ENCODE assay signal across 11 mouse cellular contexts in genomic region chr9:63141641-63142334, GRCm38 (mm10). TPM values are rescaled to one million over a fixed set of nuclear protein-coding genes. Genes with fewer than 3 reads are reported as not detected.
A peak's percentile ranks its signal among the peaks of the same experiment; 100 is the strongest.
DNase-seq lines count a peak whose midpoint lies in the region; ATAC-seq and TF ChIP-seq lines count a peak whose summit lies in the region.
"Had no signal": no experiment of that assay in that cellular context is flagged by ENCODE, and none has a peak within 500 bp of the region (broad histone marks: within the 10 kb centered on the region; RNA-seq: fewer than 3 reads in every experiment).

No protein-coding gene starts in this region.

- DNase-seq in heart, adult 9 months (ENCODE audit: low spot score in 2 of 2), result no peak
- peak; percentile 74 for DNase-seq in thymus, postnatal 4 days
- DNase-seq in thymus, adult 2 months, result no peak
- DNase-seq in limb, embryonic 10.5 days (ENCODE audit: low spot score), result peak; percentile 37
- no peak for DNase-seq in frontal cortex, adult 2 months (ENCODE audit: extremely low spot score in 1 of 2, low spot score in 1 of 2)
- DNase-seq in spleen, postnatal 10 days (ENCODE audit: low spot score in 2 of 2), result no peak
- no peak for DNase-seq in urinary bladder, postnatal 4 days (ENCODE audit: low spot score in 2 of 2)

- TF ChIP-seq POLR2A in thymus, adult 2 months (IDR thresholded peaks at IDR 0.05; ENCODE audit: control insufficient read depth, extremely low read depth, insufficient read depth, low read length, poor library complexity), result no peak

- H3K4me2 ChIP-seq in heart, embryonic 12.5 days, result peak overlapping the region; percentile 42

- peaks cover 98% of the 10 kb centered on the region for H3K27me3 ChIP-seq in heart, embryonic 12.5 days (replicated peaks)
- peaks cover 65% of the 10 kb centered on the region for H3K27me3 ChIP-seq in thymus, adult 2 months (ENCODE audit: control insufficient read depth, insufficient read depth, low read length)
- H3K27me3 ChIP-seq in limb, embryonic 10.5 days (ENCODE audit: low read depth, poor library complexity, severe bottlenecking), result peaks cover 100% of the 10 kb centered on the region
- H3K27me3 ChIP-seq: CH12.LX had no signal

- no peak overlapping the region for H3K9ac ChIP-seq in heart, embryonic 12.5 days

- peak overlapping the region; percentile 28 for H3K4me3 ChIP-seq in heart, embryonic 12.5 days
- no peak overlapping the region for H3K4me3 ChIP-seq in thymus, adult 2 months (ENCODE audit: control insufficient read depth, insufficient read depth, low read length)
- peak overlapping the region; percentile 42 for H3K4me3 ChIP-seq in limb, embryonic 10.5 days
- H3K4me3 ChIP-seq: heart, adult 2 months had no signal

- TF ChIP-seq CTCF in thymus, adult 2 months (IDR thresholded peaks at IDR 0.05; ENCODE audit: borderline replicate concordance, control insufficient read depth, extremely low read depth, insufficient read depth, low read length, poor library complexity), result no peak

- no peak for ATAC-seq in heart, embryonic 12.5 days (ENCODE audit: insufficient number of reproducible peaks, low FRiP score)

- no peaks in the 10 kb centered on the region for H3K36me3 ChIP-seq in heart, embryonic 12.5 days
- no peaks in the 10 kb centered on the region for H3K36me3 ChIP-seq in thymus, adult 2 months (ENCODE audit: control insufficient read depth, insufficient read depth, low read length)
- H3K36me3 ChIP-seq in limb, embryonic 10.5 days, result no peaks in the 10 kb centered on the region

- H3K27ac ChIP-seq in heart, embryonic 12.5 days (ENCODE audit: poor library complexity, severe bottlenecking), result no peak overlapping the region
- H3K27ac ChIP-seq in thymus, adult 2 months (ENCODE audit: control insufficient read depth, insufficient read depth, low read length), result no peak overlapping the region
- H3K27ac ChIP-seq in limb, embryonic 10.5 days, result no peak overlapping the region
- H3K27ac ChIP-seq: heart, adult 2 months; macrophage had no signal

- 2% methylated on average over 24 of the region's 24 CpGs for WGBS in heart, embryonic 12.5 days
- 5% methylated on average over 24 of the region's 24 CpGs for WGBS in thymus, adult 2 months
- 1% methylated on average over 24 of the region's 24 CpGs for WGBS in limb, embryonic 10.5 days

- H3K4me1 ChIP-seq in heart, embryonic 12.5 days (replicated peaks), result peaks cover 65% of the 10 kb centered on the region
- peaks cover 18% of the 10 kb centered on the region; the same call in 1 of the 2 replicates for H3K4me1 ChIP-seq in thymus, adult 2 months (replicated peaks; ENCODE audit: control insufficient read depth, insufficient read depth, low read length)
- H3K4me1 ChIP-seq in limb, embryonic 10.5 days, result peaks cover 86% of the 10 kb centered on the region

- no peaks in the 10 kb centered on the region for H3K9me3 ChIP-seq in heart, embryonic 12.5 days (replicated peaks)
- H3K9me3 ChIP-seq in limb, embryonic 10.5 days (replicated peaks), result no peaks in the 10 kb centered on the region

RNA-seq across cellular contexts. Expression of gene Skor1, which starts 7.0 kb away (rescaled TPM):
- not detected in 2 replicates for polyA plus RNA-seq in heart, embryonic 12.5 days (2016; fragmentation: Nextera tagmentation; extraction: Ambion mirVana)
- polyA plus RNA-seq in thymus, adult 2 months (2012; rRNA removed), result 0.04 and 0.09 TPM in 2 replicates
- 0.10 and 0.14 TPM in 2 replicates for polyA plus RNA-seq in limb, embryonic 10.5 days (2016; fragmentation: Nextera tagmentation; extraction: Ambion mirVana)
- 0.11 and 0.14 TPM in 2 replicates for polyA plus RNA-seq in frontal cortex, adult 2 months (2012; rRNA removed)

Comparison
In these comparisons a context has a peak if more than half of its experiments do, and no peak if none do; other contexts are left out.
1. DNase-seq: peak in thymus, postnatal 4 days (single experiment) and limb, embryonic 10.5 days (single experiment); none in heart, adult 9 months (0 of 2), thymus, adult 2 months (single experiment), frontal cortex, adult 2 months (0 of 2), spleen, postnatal 10 days (0 of 2) and urinary bladder, postnatal 4 days (0 of 2).